ENCODE assay signal across 8 mouse cellular contexts in the genomic region with DNA sequence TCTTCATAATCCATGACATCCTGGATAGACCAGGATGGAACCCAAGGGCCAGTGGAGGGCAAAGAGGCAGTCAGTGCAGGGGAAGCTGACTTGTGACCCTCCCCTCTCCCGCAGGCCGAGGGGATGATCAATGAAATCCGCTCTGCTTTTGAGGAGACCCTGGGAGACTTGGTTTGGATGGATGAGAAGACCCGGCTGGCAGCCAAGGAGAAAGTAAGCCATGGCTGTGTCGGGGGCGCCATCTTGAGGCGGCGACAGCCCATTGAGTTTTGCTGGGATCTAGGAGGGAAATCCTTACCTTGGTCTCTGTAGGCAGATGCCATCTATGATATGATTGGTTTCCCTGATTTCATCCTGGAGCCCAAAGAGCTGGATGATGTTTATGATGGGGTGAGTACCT. TPM values are rescaled to one million over a fixed set of nuclear protein-coding genes. Genes with fewer than 3 reads are reported as not detected.
DNase-seq lines count a peak whose midpoint lies in the region; ATAC-seq and TF ChIP-seq lines count a peak whose summit lies in the region.

No protein-coding gene starts in this region.

- peak; percentile 74 for ATAC-seq in embryonic facial prominence, embryonic 14.5 days (ENCODE audit: low read depth)

- H3K9ac ChIP-seq in embryonic facial prominence, embryonic 14.5 days (ENCODE audit: low read depth, low read length), result no peak overlapping the region

- peak; percentile 82 to 86 for DNase-seq in adrenal gland, postnatal 36 days
- peak; percentile 73 for DNase-seq in embryonic facial prominence, embryonic 14.5 days (ENCODE audit: low spot score)
- peak; percentile 82 for DNase-seq in heart, postnatal 4 days
- peak; percentile 72 to 83 for DNase-seq in layer of hippocampus, adult 2 months (ENCODE audit: low spot score in 2 of 2)
- DNase-seq in lung, postnatal 14 days, result peak; percentile 78
- peak; percentile 71 for DNase-seq in ovary, postnatal 36 days (ENCODE audit: low spot score)
- peak; percentile 31 to 69 for DNase-seq in urinary bladder, postnatal 36 days (ENCODE audit: low spot score in 2 of 2)

- no peaks in the 10 kb centered on the region for H3K9me3 ChIP-seq in E14TG2a.4 (ENCODE audit: low read length)
- H3K9me3 ChIP-seq in embryonic facial prominence, embryonic 14.5 days (ENCODE audit: control insufficient read depth, low read length), result no peaks in the 10 kb centered on the region

- no peak overlapping the region for H3K4me2 ChIP-seq in embryonic facial prominence, embryonic 14.5 days (ENCODE audit: low read depth, low read length)

- H3K27ac ChIP-seq in embryonic facial prominence, embryonic 14.5 days (replicated peaks; ENCODE audit: low read depth, low read length), result no peak overlapping the region
- H3K27ac ChIP-seq in layer of hippocampus, adult 2 months, result no peak overlapping the region

- 5% methylated on average over 8 of the region's 8 CpGs for WGBS in embryonic facial prominence, embryonic 14.5 days

- peak; percentile 52 for TF ChIP-seq CTCF in E14TG2a.4 (conservative IDR thresholded peaks at IDR 0.05; ENCODE audit: low read length)
- peak; percentile 91 for TF ChIP-seq CTCF in layer of hippocampus, adult 2 months (conservative IDR thresholded peaks at IDR 0.05)

- H3K4me3 ChIP-seq in E14TG2a.4 (replicated peaks; ENCODE audit: low read length), result no peak overlapping the region
- no peak overlapping the region for H3K4me3 ChIP-seq in embryonic facial prominence, embryonic 14.5 days (ENCODE audit: low read depth, low read length)
- no peak overlapping the region for H3K4me3 ChIP-seq in layer of hippocampus, adult 2 months

- peaks cover 24% of the 10 kb centered on the region for H3K36me3 ChIP-seq in E14TG2a.4 (ENCODE audit: insufficient read depth, low read length)
- no peaks in the 10 kb centered on the region for H3K36me3 ChIP-seq in embryonic facial prominence, embryonic 14.5 days (ENCODE audit: control insufficient read depth, insufficient read depth, low read length)

- 0 out of 2 replicates have a peak, but pooled peaks cover 5% of the 10 kb centered on the region for H3K4me1 ChIP-seq in E14TG2a.4 (replicated peaks; ENCODE audit: low read depth, low read length)
- H3K4me1 ChIP-seq in embryonic facial prominence, embryonic 14.5 days (ENCODE audit: control insufficient read depth, insufficient read depth, low read length), result no peaks in the 10 kb centered on the region

- H3K27me3 ChIP-seq in E14TG2a.4 (ENCODE audit: insufficient read depth, low read length), result no peaks in the 10 kb centered on the region
- no peaks in the 10 kb centered on the region for H3K27me3 ChIP-seq in embryonic facial prominence, embryonic 14.5 days (replicated peaks; ENCODE audit: control insufficient read depth, insufficient read depth, low read length)

RNA-seq across cellular contexts. Expression of gene Psmd2, which starts 9.3 kb away (rescaled TPM):
- total RNA-seq in adrenal gland, postnatal 36 days (2021), result 100 to 1,000 TPM; 288 to 322 TPM
- 278 and 312 TPM in 2 replicates for polyA plus RNA-seq in embryonic facial prominence, embryonic 14.5 days (2014; fragmentation: Nextera tagmentation; extraction: Ambion mirVana)
- total RNA-seq in heart, postnatal 4 days (2021), result 100 to 1,000 TPM; 185 to 194 TPM
- total RNA-seq in layer of hippocampus, adult 2 months (2021), result 100 to 1,000 TPM; 208 to 213 TPM

RNA-seq across cellular contexts. Expression of gene Ece2, which starts 12.5 kb away (rescaled TPM):
- 10 to 100 TPM in 1 of 2 experiments, 1 to 10 TPM in 1; 8.9 to 17.5 TPM for total RNA-seq in adrenal gland, postnatal 36 days (2021)
- 3.3 and 5.0 TPM in 2 replicates for polyA plus RNA-seq in embryonic facial prominence, embryonic 14.5 days (2014; fragmentation: Nextera tagmentation; extraction: Ambion mirVana)
- 1 to 10 TPM in 1 of 2 experiments, under 1 TPM in 1; 0.93 to 1.4 TPM for total RNA-seq in heart, postnatal 4 days (2021)
- 10 to 100 TPM; 34.4 to 36.1 TPM for total RNA-seq in layer of hippocampus, adult 2 months (2021)

RNA-seq across cellular contexts. Expression of gene Camk2n2, which starts 21.1 kb away (rescaled TPM):
- total RNA-seq in adrenal gland, postnatal 36 days (2021), result 100 to 1,000 TPM in 1 of 2 experiments, 10 to 100 TPM in 1; 25.3 to 128 TPM
- polyA plus RNA-seq in embryonic facial prominence, embryonic 14.5 days (2014; fragmentation: Nextera tagmentation; extraction: Ambion mirVana), result 2.1 and 3.0 TPM in 2 replicates
- total RNA-seq in heart, postnatal 4 days (2021), result 1 to 10 TPM; 2.0 TPM
- 10 to 100 TPM; 69.1 to 84.4 TPM for total RNA-seq in layer of hippocampus, adult 2 months (2021)

RNA-seq across cellular contexts. Expression of gene Eif4g1, which starts 26.0 kb away (rescaled TPM):
- 100 to 1,000 TPM; 352 to 397 TPM for total RNA-seq in adrenal gland, postnatal 36 days (2021)
- polyA plus RNA-seq in embryonic facial prominence, embryonic 14.5 days (2014; fragmentation: Nextera tagmentation; extraction: Ambion mirVana), result 153 and 157 TPM in 2 replicates
- 100 to 1,000 TPM; 374 TPM for total RNA-seq in heart, postnatal 4 days (2021)
- total RNA-seq in layer of hippocampus, adult 2 months (2021), result 100 to 1,000 TPM; 283 to 297 TPM

RNA-seq across cellular contexts. Expression of gene Alg3, which starts 30.6 kb away (rescaled TPM):
- 10 to 100 TPM; 26.9 to 29.8 TPM for total RNA-seq in adrenal gland, postnatal 36 days (2021)
- polyA plus RNA-seq in embryonic facial prominence, embryonic 14.5 days (2014; fragmentation: Nextera tagmentation; extraction: Ambion mirVana), result 40.2 and 40.6 TPM in 2 replicates
- total RNA-seq in heart, postnatal 4 days (2021), result 10 to 100 TPM; 13.6 to 14.6 TPM
- total RNA-seq in layer of hippocampus, adult 2 months (2021), result 10 to 100 TPM in 1 of 2 experiments, 1 to 10 TPM in 1; 9.7 to 15.4 TPM

Comparison
In these comparisons a context has a peak if more than half of its experiments do, and no peak if none do; other contexts are left out.
1. RNA of gene Ece2, which starts 12.5 kb away (total RNA-seq): 34.4 to 36.1 TPM in layer of hippocampus, adult 2 months and 8.9 to 17.5 TPM in adrenal gland, postnatal 36 days; 0.93 to 1.4 TPM in heart, postnatal 4 days; every median in the first group is over 4 times any median in the second.
2. RNA of gene Camk2n2, which starts 21.1 kb away (total RNA-seq): 25.3 to 128 TPM in adrenal gland, postnatal 36 days and 69.1 to 84.4 TPM in layer of hippocampus, adult 2 months; 2.0 TPM in heart, postnatal 4 days; every median in the first group is over 4 times any median in the second.
3. Peak in every context shown above with its lines, with median percentiles within 50 percentile points of each other: DNase-seq.